Mouse (Mus musculus): Measurements from ENCODE around the gene Phactr2.
A peak's percentile ranks its signal among the peaks of the same experiment; 100 is the strongest.

DNA sequence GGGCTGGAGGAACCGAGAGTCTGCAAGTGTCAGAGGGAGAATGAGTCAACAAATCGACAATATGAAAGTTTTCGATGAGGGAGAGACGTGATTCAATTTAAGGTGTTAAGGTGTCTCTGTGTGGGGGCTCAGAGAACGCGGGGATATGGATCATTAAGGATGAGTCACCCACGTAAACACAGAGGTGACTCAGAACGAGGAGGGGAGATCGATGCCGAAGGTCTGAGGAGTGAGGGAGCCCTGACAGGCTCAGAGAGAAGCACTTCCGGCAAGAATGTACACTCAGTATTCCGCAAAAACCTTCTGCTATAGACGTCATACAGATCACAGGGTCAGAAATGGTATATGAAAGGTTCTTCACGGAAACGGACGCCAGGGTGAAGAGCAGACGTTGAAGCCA is 49.7 kb downstream of the Phactr2 start:
- TF ChIP-seq CTCF (conservative IDR thresholded peaks at IDR 0.05 in 1 of 2, IDR thresholded peaks at IDR 0.05 in 1 of 2; ENCODE audit: low read depth in 2 of 2, low read length in 2 of 2) (no peak), MAX (IDR thresholded peaks at IDR 0.05; ENCODE audit: low read length) (no peak), POLR2A (IDR thresholded peaks at IDR 0.05; ENCODE audit: low read depth, low read length) (no peak), SIN3A (IDR thresholded peaks at IDR 0.05; ENCODE audit: low read length) (no peak), UBTF (IDR thresholded peaks at IDR 0.05; ENCODE audit: low read depth, low read length) (no peak), EP300 (IDR thresholded peaks at IDR 0.05; ENCODE audit: low read length) (0 out of 2 replicates have a peak, but pooled peaks have one; percentile 18), HCFC1 (IDR thresholded peaks at IDR 0.05; ENCODE audit: low read depth, low read length) (no peak), JUND (conservative IDR thresholded peaks at IDR 0.05; ENCODE audit: low read depth, low read length) (no peak), CHD2 (IDR thresholded peaks at IDR 0.05; ENCODE audit: low read length) (no peak), USF1 (IDR thresholded peaks at IDR 0.05; ENCODE audit: low read depth, low read length) (no peak), MEF2A (IDR thresholded peaks at IDR 0.05; ENCODE audit: borderline replicate concordance, low read depth, low read length) (no peak)
